Mouse (Mus musculus) heart, embryonic 11.5 days (tissue): ENCODE results near the gene Hapln2. TPM values are rescaled to one million over a fixed set of nuclear protein-coding genes. Genes with fewer than 3 reads are reported as not detected.

Experiments used
- ATAC-seq: fragments of 200-750 bp; cut with Nextera tagmentation; replicated peaks from 2 replicates; pipeline ENCODE4 v1.8.0; 2017; ENCODE audit warnings: moderate library complexity; ENCODE audit not compliant: insufficient number of reproducible peaks, low FRiP score, low TSS enrichment
- H3K27ac ChIP-seq: fragments of 300-500 bp; sonication (generic); 2 replicates; pipeline ENCODE4 v1.5.1; 2014; ENCODE audit warnings: mild to moderate bottlenecking, low read depth, low read length
- H3K27me3 ChIP-seq: fragments of 300-500 bp; sonication (generic); 2 replicates; pipeline ENCODE4 v1.6.1; 2014; ENCODE audit warnings: mild to moderate bottlenecking, low read length, mixed read lengths; ENCODE audit not compliant: control insufficient read depth, insufficient read depth
- H3K36me3 ChIP-seq: fragments of 300-500 bp; sonication (generic); 2 replicates; pipeline ENCODE4 v1.6.1; 2014; ENCODE audit warnings: mild to moderate bottlenecking, low read length, moderate library complexity, mixed read lengths; ENCODE audit not compliant: control insufficient read depth, insufficient read depth
- H3K4me1 ChIP-seq: fragments of 300-500 bp; sonication (generic); 2 replicates; pipeline ENCODE4 v1.6.1; 2014; ENCODE audit warnings: low read length; ENCODE audit not compliant: control insufficient read depth, insufficient read depth
- H3K4me2 ChIP-seq: fragments of 300-500 bp; sonication (generic); 2 replicates; pipeline ENCODE4 v1.6.1; 2014; ENCODE audit warnings: mild to moderate bottlenecking, moderate library complexity
- H3K4me3 ChIP-seq: fragments of 300-500 bp; sonication (generic); 2 replicates; pipeline ENCODE4 v1.5.1; 2014; ENCODE audit warnings: low read depth, low read length
- H3K9ac ChIP-seq: fragments of 300-500 bp; sonication (generic); 2 replicates; pipeline ENCODE4 v1.6.1; 2014; ENCODE audit warnings: mild to moderate bottlenecking, low read depth, low read length, moderate library complexity
- H3K9me3 ChIP-seq: fragments of 300-500 bp; sonication (generic); replicated peaks from 2 replicates; pipeline ENCODE4 v1.6.1; 2016; ENCODE audit warnings: low read length; ENCODE audit not compliant: control insufficient read depth
- WGBS: fragments of 180-500 bp; shearing (Covaris S2); extraction: QIAGEN DNeasy Blood & Tissue Kit; methylation state at CpG from one replicate; pipeline ENCODE4 v1.1.7; 2014; ENCODE audit not compliant: insufficient replicate concordance; 5-methylcytosine and 5-hydroxymethylcytosine counted together
- polyA plus RNA-seq: library from polyadenylated mRNA; unstranded; fragments of >200 nt; fragmentation: Nextera tagmentation; extraction: Ambion mirVana; gene quantifications from 2 replicates; pipeline ENCODE4 v1.2.1, GENCODE M21; 2014

The Hapln2 gene
- not detected in 2 replicates for polyA plus RNA-seq

- H3K4me3 ChIP-seq = no peak within 1 kb of the TSS
- H3K36me3 ChIP-seq = no peaks in the 10 kb centered on the region
- peaks cover 7% of the 10 kb centered on the region; the same call in 1 of the 2 replicates for H3K9me3 ChIP-seq
- no peak within 1 kb of the TSS for H3K4me2 ChIP-seq
- WGBS = 47% methylated on average over 5 of the region's 5 CpGs
- no peak for ATAC-seq
- H3K27ac ChIP-seq = no peak within 1 kb of the TSS
- H3K9ac ChIP-seq = no peak within 1 kb of the TSS
- peaks cover 9% of the 10 kb centered on the region for H3K4me1 ChIP-seq
- peaks cover 72% of the 10 kb centered on the region for H3K27me3 ChIP-seq
These were observed at the start of gene Hapln2 for GRCm38 (mm10) chr3:88027434-88028186. Gene Hapln2 (minus strand): TSS chr3:88027583.

GRCm38 (mm10) chr3:88074766-88075165, 47.4 kb upstream of the Hapln2 start:
- H3K4me1 ChIP-seq = no peaks in the 10 kb centered on the region
- H3K27ac ChIP-seq = no peak overlapping the region
- no peak for ATAC-seq
- no peak overlapping the region for H3K4me2 ChIP-seq
- peaks cover 18% of the 10 kb centered on the region for H3K27me3 ChIP-seq
- H3K36me3 ChIP-seq = no peaks in the 10 kb centered on the region
- no peaks in the 10 kb centered on the region for H3K9me3 ChIP-seq
- no peak overlapping the region for H3K4me3 ChIP-seq
- WGBS = 77% methylated on average over 8 of the region's 8 CpGs
- H3K9ac ChIP-seq = no peak overlapping the region

DNA sequence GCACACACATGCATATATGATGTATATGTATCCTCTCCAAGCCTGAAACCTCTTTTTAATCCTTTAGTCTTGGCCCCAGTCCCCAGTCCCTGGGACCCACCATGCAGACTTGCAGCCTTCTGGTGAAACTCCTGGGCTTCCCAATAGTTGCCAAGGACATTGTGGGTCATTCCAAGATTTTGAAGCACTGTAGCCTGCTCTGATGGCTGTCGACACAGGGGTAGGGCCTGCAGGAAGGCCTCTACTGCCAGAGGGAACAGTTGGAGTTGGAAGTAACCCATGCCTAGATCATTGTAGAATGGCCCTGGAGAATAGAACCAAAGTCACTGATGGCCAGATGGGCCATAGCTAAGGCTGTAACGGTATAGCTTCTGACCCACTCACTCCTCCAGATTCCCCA, 47.0 kb upstream of the Hapln2 start:
- Histone ChIP-seq H3K9ac (no peak overlapping the region), H3K36me3 (no peaks in the 10 kb centered on the region), H3K4me3 (no peak overlapping the region), H3K4me1 (no peaks in the 10 kb centered on the region), H3K9me3 (no peaks in the 10 kb centered on the region), H3K27me3 (peaks cover 21% of the 10 kb centered on the region), H3K27ac (no peak overlapping the region), H3K4me2 (no peak overlapping the region)
- WGBS = 50% methylated on average over 2 of the region's 2 CpGs
- no peak for ATAC-seq

DNA sequence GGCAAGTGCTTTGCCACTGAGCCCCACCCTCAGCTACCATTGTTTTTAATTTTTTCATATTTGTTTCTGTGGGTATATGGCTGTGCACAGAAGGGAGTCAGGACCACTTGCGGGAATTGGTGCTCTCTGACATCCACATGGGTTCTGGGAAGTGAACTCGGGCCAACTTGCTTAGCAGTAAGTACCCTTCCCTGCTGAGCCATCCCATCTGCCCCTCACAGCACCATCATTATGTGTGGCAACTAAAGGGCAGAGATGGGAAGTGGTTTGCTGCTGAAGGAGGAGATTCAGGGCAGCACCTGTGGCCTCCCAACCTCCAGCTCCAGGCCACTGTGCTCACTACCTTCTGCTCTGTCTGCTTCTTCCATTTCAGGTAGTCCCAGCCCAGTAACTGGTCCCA, 46.2 kb upstream of the Hapln2 start:
- peaks cover 22% of the 10 kb centered on the region for H3K27me3 ChIP-seq
- H3K36me3 ChIP-seq = no peaks in the 10 kb centered on the region
- WGBS = 72% methylated on average over 2 of the region's 2 CpGs
- no peaks in the 10 kb centered on the region for H3K4me1 ChIP-seq
- H3K4me2 ChIP-seq = no peak overlapping the region
- no peak overlapping the region for H3K9ac ChIP-seq
- no peak for ATAC-seq
- H3K4me3 ChIP-seq = no peak overlapping the region
- no peak overlapping the region for H3K27ac ChIP-seq
- no peaks in the 10 kb centered on the region for H3K9me3 ChIP-seq

GRCm38 (mm10) chr3:88071783-88072182, 44.4 kb upstream of the Hapln2 start:
- 3% methylated on average over 5 of the region's 5 CpGs for WGBS
- no peak for ATAC-seq
- H3K4me1 ChIP-seq = no peaks in the 10 kb centered on the region

GRCm38 (mm10) chr3:88068386-88068785, 41.0 kb upstream of the Hapln2 start:
- H3K4me2 ChIP-seq = no peak overlapping the region
- H3K36me3 ChIP-seq = no peaks in the 10 kb centered on the region
- 34% methylated on average over 2 of the region's 2 CpGs for WGBS
- no peak overlapping the region for H3K9ac ChIP-seq
- no peak overlapping the region for H3K4me3 ChIP-seq
- no peaks in the 10 kb centered on the region for H3K4me1 ChIP-seq
- no peaks in the 10 kb centered on the region for H3K9me3 ChIP-seq
- peaks cover 14% of the 10 kb centered on the region; the same call in 1 of the 2 replicates for H3K27me3 ChIP-seq
- ATAC-seq = no peak
- H3K27ac ChIP-seq = no peak overlapping the region

More at GRCm38 (mm10) chr3:88071783-88072182, 44.4 kb upstream of the Hapln2 start:
- H3K27ac ChIP-seq = no peak overlapping the region
- no peaks in the 10 kb centered on the region for H3K36me3 ChIP-seq
- no peak overlapping the region for H3K9ac ChIP-seq
- H3K27me3 ChIP-seq = peaks cover 19% of the 10 kb centered on the region
- no peak overlapping the region for H3K4me3 ChIP-seq
- no peaks in the 10 kb centered on the region for H3K9me3 ChIP-seq
- no peak overlapping the region for H3K4me2 ChIP-seq

GRCm38 (mm10) chr3:88057902-88058696, 30.7 kb upstream of the Hapln2 start, which contains the start of gene Naxe:
Gene Naxe (minus strand): TSS chr3:88058495.
- peaks cover 11% of the 10 kb centered on the region for H3K4me1 ChIP-seq
- peak within 1 kb of the TSS; percentile 81 for H3K9ac ChIP-seq
- peaks cover 7% of the 10 kb centered on the region for H3K36me3 ChIP-seq
- H3K27ac ChIP-seq = peak within 1 kb of the TSS; percentile 36
- H3K4me2 ChIP-seq = peak within 1 kb of the TSS; percentile 96
- no peaks in the 10 kb centered on the region for H3K27me3 ChIP-seq
- no peaks in the 10 kb centered on the region for H3K9me3 ChIP-seq
- WGBS = 1% methylated on average over 60 of the region's 60 CpGs
- H3K4me3 ChIP-seq = peak within 1 kb of the TSS; percentile 79
- peak; percentile 86 for ATAC-seq

DNA sequence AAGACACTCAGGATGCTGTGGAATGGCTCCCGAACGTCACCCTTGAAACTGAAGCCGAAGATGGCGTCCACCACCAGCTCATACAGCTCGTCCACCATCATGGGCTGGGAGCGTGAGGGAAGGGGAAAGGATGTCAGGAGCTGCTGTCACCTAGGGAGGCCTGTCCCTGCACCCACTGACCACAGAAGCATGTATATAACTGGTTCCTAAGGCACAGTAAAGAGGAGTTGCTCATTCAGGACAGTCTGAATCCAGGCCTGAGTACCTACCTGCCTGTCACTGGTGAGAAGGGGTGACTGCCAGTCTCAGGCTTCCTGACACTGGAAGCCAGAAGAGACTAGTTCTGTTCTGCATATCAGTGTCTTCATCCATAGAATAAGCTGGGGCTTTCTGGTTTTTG, 29.6 kb upstream of the Hapln2 start:
- H3K4me2 ChIP-seq = no peak overlapping the region; the same call in 1 of the 2 replicates
- no peaks in the 10 kb centered on the region for H3K27me3 ChIP-seq
- peaks cover 11% of the 10 kb centered on the region for H3K4me1 ChIP-seq
- no peak overlapping the region; the same call in 1 of the 2 replicates for H3K9ac ChIP-seq
- H3K27ac ChIP-seq = no peak overlapping the region
- H3K4me3 ChIP-seq = no peak overlapping the region; the same call in 1 of the 2 replicates
- H3K9me3 ChIP-seq = no peaks in the 10 kb centered on the region
- H3K36me3 ChIP-seq = peaks cover 14% of the 10 kb centered on the region
- 80% methylated on average over 6 of the region's 6 CpGs for WGBS
- no peak for ATAC-seq
